Mouse (Mus musculus) thymus, postnatal 4 days (tissue): ENCODE data around the gene Lat2.

Experiments
- DNase-seq: peaks from one replicate; pipeline ENCODE4 v3.0.0; 2021

The Lat2 gene

DNA sequence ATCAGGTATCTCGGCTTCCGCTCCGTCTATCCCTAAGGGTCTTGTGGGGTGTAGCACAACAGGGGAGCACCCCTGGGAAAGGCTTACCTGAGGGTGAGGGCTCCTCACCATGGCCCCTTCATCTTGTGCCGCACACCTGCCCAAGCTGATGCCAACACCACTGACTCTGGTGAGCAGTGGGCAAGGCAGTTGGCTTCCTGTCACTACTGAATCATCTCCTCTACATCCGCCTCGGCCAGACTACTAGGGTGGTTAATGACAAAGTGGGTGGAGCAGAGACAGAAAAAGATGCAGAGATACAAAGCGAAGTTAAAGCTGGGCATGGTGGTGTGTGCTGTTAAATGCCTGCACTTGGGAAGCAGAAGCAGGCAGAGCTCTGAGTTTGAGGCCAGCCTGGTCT lies at the start of gene Lat2:
Gene Lat2 (minus strand): TSS at position 224 of the 400 bp plus-strand sequence.
- no peak for DNase-seq

DNA sequence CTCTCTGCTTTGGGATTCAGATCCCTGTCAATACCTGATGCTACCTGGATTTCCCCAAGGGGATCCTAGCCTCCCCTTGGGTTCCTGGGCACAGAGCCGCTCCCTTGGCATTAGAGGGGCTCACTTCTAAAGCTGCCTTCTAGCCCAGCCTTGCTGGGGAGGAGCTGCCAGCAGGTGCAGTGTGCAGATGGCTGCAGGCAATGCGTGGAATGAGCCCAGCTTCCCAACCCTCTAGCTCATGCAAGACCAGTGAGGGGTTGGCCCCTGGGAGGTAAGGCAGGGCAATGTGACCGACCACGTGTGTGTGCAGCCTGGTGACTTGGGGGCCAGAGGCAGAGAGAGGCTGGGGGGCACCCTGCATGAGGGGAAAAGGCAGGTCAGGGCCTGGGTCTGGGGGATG lies 41.9 kb upstream of the Lat2 start:
- DNase-seq, result no peak

DNA sequence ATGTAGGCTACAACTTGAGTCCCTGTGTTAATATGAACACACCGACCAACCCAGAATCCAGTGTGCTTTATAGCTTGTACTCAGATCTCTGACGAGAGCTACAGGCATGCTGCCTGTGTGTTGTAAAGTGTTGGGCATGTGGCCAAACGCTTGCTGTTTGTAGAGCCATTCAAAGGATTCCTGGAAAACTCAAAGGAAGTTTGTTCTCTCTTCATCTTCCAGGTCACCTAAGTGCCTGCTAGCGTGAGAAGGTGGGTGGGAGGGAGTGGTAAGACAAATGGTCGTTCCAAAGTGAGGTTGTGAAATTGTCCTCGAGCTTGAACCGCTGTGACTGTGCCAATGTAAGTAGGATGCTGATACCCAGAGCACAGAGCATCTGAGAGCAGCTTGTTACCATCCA lies 37.2 kb upstream of the Lat2 start:
- no peak for DNase-seq

DNA sequence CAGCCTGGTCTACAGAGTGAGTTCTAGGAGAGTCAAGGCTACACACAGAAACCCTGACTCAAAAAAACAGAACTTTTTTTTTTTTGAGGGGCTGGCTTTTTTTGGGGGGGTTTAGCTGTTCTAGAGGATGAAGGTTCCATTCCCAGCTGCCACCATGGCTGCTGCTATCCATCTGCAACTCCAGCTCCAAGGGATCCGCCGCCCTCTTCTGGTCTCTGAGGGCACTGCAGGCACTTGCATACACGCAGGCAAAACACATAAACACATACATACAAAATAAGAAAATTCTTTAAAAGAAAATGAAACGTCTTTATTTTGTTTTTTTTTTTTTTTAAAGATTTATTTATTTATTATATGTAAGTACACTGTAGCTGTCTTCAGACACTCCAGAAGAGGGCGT lies 36.1 kb upstream of the Lat2 start:
- peak; percentile 84 for DNase-seq

DNA sequence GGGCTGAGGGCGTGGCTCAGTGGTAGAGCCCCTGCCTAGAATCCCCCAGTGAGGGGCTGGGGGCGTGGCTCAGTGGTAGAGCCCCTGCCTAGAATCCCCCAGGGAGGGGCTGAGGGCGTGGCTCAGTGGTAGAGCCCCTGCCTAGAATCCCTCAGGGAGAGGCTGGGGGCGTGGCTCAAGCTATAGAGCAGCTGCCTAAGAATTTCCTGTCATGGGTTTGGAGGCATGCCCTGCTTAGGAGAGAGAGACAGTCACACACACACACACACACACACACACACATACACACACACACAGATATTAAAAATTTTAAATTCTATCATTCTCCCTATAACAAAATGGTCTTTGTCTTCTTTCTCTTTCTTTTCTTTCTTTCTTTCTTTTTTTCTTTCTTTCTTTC lies 34.2 kb upstream of the Lat2 start:
- peak; percentile 35 for DNase-seq

DNA sequence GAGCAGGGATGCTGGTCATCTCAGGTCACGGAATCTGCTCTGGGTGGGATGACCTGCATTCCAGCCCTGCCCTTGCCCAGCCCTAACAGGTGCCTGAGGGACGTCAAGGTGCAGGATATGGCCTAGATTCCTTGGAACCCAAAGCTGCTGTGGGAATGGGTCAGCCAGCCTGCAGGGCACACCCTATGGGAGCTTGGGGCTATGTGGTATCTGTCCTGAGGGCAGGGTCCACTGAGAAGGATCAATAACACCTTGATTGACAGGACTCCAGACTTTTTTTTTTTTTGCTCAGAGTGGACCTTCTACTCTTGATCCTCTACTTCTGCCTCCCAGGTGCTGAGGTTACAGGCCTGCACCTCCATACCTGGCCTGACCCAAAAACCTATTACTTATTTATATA lies 32.6 kb upstream of the Lat2 start:
- DNase-seq, result no peak

DNA sequence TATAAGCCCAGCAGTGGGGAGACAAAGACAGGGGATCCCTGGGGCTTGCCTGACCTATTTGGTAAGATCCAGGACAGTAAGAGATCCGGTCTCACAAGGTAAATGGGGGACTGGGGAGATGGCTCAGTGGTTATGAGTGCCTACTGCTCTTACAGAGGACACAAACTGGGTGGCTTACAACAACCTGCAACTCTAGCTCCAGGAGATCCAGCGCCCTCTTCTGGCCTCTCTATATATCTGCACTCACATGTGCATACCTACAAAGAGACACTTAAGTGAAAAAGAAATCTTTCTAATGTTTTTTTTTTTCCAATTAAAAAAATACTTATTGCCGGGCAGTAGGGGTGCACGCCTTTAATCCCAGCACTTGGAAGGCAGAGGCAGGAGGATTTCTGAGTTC lies 31.6 kb upstream of the Lat2 start:
- DNase-seq, result no peak

DNA sequence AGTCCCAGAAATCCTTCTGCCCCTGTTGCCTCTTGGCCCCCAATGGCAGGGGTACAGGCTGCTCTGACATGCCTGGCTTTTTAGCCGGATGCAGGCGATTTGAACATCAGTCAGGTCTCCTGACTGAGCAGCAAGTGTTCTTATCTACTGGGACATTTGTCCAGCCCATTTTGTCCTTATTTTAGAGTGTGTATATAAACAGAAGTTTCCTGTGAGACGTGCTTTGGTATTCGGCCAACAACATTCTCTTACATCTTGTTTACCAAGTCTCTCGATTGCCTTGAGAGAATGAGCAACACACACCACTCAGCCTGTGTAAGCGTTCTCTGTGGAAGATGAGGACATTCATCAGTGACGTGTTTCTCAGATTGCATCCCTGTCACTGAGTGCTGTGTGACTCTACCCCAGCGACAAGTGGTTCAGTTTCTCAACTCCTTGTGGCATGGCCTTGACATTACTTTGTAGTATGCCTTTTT lies 29.9 kb upstream of the Lat2 start:
- DNase-seq, result no peak

DNA sequence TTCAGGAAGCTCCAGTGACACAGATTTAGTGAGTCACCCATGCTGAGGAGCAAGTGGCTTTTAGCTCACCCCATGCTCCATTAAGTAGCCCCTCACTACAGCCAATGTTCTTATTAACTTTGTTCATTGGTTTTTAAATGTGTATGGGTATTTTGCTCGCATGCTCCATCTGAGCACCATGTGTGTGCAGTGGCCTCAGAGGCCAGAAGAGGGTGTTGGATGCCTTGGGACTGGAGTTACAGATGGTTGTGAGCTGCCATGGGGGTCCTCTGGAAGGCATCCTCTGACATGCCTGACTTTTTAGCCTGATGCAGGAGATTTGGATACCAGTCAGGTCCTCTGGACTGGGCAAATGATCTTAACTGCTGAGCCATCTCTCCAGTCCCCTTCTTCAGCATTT lies 29.3 kb upstream of the Lat2 start:
- no peak for DNase-seq

DNA sequence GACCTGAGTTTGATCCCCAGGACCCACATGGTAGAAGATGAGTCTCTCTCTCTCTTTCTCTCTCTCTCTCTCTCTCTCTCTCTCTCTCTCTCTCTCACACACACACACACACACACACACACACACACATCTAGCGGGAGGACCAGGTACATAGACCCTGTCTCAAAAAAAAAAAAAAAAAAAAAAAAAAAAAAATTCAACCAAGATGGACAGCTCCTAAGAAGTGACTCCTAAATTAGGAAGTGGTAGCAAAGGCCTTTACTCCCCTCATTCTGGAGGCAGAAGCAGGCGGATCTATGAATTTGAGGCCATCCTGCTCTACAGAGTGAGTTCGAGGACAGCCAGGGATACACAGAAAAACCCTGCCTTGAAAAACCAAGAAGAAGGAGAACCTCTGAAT lies 25.5 kb upstream of the Lat2 start:
- DNase-seq, result no peak

DNA sequence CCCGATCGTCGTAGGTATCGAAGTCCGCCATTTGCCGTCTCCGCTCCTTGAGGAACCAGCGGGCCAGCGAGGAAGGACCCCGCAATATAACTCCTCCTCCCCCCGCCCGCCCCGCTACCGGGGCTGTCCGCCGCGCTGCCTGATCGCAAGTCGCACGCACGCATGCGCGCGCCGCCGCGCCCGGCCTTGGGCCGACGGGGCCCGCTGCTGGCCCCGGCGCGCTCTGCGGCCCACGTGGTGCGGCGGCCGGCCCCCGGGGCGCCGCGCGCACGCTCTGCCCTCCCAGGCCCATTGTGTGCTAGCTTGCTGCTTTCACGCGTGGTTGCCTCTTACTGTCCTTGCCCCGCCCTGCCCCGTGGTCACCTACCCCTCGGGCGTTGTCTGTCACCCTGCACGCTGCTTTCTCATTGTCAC lies 24.5 kb upstream of the Lat2 start, which contains the start of gene Eif4h:
Gene Eif4h (minus strand): TSS at position 222 of the 414 bp plus-strand sequence.
- DNase-seq, result peak; percentile 98

DNA sequence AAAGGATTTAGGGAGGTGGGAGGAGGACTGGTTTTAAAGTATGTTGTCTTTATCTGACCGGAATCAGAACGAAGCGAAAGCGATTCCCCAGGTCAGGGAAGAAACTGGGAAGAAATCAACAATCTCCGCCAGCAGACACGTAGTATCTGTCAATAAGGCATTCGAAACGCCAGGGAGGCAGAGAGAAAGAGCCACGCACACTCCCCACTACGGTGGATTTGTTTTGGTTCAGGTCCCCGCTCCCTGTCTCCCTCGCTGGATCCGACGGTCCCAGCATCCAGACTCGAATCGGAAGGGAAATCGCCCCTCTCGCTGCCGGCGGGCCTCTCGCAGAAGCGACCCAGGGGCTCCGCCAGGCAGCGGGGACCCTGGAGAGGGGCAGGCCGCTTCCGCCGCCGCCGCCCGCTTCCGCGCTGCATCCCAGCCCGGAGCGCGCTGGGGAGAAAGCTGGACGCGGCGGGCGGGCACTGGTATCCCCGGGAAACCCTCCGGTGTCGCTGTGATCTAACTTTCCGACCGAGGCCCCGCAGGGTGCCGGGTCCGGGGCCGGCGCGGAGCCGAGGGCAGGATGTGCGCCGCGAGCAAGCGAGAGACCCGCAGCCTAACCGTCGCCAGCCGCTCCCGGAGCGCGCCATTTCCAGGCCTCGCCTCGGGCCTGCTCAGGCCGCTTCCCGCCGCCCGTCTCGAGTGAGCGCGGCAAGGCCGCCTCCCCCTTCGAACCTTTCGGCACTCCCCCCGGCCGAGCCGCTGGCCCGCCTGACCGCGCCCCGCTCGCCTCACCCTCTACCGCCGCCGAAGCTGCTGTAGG lies 23.8 kb upstream of the Lat2 start:
- peak; percentile 77 for DNase-seq

DNA sequence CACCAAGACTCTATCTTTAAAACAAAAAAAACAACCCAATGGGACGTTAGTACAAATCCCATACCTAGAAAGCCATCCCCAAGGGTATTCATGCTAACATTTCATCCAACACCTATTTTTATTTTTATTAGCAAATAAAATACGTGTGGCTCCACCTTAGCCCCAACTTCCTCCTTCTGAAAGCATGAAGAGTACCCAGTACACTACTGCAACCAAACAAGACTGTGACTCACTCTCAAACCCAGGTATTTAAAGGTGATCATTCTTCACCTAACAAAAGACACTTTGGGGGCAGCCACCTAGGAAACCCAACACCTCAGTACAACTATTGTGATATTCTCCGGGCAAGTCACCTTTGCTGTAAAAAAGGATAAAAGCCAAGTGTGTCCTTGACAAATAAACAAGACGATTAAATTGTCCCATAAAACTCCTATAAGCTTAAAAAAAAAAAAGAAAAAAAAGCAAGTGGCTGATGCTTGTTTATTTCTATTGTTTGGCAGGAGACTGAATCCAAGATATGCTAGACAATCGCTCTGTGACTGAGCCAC lies 23.1 kb upstream of the Lat2 start:
- DNase-seq, result no peak

DNA sequence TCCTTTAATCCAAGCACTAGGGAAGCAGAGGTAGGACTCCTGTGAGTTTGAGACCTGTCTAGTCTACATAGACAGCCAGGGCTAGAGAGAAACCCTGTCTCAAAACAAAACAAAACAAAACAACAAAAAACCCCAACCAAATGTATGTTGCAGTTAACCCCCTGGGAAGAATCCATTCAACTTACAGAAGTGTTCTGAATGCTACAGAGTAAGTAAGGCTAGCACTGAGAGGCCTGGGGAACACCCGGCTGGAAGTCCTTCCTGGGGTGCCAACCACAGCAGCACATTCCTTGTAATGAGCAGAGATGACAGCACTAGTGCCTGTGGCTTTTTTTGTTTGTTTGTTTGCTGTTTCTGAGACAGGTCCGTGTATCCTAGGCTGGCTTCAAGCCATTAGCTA lies 18.0 kb upstream of the Lat2 start:
- DNase-seq, result no peak

DNA sequence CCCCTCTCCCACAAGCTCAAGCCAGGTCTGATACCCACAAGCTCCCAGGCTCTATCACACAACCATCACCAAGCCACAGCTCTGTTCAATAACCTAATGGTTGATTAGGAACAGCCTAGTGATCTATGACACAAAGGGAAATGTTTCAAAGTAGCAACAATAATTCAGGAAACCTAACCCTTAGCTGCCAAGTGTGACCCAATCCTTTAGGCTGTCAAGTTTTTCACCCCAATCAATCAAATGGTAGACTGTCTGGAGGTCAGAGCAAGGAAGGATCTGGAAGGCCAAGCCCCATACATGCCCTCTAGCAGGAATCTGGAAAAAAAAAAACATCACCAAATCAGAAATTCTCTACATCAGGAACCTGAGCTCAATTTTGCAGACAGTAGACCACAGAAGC lies 16.0 kb upstream of the Lat2 start:
- no peak for DNase-seq

DNA sequence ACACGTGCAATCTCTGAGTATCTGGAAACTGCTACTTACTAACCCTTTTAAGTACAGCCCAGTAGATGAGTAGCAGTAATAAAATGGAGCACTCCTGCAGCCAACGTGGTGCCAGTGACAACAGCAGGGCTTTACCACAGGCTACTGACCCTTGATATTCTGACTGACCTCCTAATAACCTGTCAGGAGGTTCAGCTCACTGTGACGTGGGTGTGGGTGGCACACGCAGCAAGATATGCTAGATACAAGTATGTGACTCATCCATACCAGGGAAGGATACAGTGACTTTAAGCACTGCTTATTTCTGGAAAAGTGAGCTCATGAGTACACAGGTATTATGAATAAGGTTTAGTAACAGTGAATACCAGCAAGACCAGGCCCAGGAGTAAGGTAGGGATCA lies 14.7 kb upstream of the Lat2 start:
- no peak for DNase-seq

DNA sequence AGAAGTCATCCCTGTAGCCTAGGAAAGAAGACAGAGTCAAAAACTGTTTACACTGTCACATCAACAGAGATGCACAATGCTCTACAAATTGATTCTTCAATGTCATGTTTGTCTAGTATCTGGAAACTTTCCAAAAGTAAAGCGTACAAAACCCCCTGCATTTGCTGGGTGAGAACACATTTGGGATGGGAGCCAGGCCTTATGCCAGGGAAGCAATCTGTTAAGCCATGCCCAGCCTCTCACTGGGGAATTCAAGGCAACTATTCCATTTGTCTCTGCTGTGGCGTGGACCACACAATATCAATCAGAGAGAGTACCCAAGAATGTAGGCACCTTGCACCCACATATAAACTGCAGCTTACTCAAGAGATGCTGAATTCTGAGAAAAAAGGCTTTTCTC lies 7.2 kb upstream of the Lat2 start:
- DNase-seq, result no peak

DNA sequence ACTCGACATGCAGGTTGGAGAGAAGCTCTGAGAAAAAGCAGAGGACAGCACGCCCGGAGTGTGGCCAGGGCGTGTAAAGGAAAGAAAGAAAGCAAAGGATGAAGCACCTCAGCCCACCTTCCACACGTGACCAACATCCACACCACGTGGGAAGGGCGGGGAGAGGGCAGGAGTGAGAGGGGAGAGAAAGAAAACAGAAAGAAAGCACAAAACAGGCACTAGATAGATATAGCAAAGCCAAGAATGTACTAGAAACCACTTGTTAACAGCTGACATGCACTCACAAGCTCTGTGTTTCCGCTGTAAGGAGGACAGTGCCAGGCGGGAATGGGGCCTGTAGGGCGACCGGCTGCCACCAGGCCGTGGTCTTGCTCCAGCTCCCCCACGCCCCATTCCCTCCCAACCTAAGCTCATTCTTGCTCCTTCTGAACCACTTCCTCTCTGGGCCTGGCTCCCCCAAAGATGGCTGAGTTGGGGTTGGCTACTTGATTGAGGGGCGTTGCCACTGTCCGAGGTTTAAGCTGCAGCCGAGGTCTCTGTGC lies 6.3 kb upstream of the Lat2 start:
- DNase-seq, result no peak

DNA sequence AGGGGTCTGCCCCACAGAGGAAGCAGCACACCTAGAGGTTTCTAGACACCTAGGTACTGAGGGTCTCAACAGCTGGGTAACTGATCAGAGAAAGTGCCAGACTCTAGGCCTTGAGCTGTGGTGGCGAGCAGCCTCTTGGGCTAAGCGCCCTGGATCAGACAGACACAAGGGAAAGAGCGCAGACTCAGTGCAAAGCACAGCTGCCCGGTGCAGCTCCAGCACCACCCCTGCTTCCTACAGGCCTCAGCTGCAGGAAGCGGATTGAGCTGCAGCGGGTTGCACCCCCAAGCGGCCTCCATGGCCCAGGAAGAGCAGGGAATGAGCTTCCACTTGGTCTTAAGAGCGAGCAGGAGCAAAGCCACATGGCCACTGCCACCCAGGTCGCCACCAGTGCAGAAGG lies 5.6 kb upstream of the Lat2 start:
- DNase-seq, result no peak

DNA sequence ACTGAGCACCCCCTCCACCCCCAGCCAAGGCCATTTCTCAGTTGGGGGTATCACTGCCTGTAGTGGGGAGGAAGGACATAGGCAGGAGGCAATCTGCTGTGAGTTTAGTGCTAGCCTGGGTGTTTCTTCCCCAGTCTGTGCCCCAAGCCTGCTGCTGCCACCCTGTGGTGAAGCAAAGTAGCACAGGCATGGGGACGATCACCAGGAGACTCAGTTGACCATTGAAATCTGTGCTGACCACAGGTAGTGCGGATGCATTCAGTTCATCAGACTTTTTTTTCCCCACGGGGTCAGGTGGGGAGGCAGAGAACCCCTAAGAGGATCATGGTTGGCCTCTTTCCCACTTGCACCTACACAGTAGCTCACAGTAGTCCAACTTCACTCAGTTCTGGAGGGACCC lies 2.2 kb upstream of the Lat2 start:
- DNase-seq, result peak; percentile 82

DNA sequence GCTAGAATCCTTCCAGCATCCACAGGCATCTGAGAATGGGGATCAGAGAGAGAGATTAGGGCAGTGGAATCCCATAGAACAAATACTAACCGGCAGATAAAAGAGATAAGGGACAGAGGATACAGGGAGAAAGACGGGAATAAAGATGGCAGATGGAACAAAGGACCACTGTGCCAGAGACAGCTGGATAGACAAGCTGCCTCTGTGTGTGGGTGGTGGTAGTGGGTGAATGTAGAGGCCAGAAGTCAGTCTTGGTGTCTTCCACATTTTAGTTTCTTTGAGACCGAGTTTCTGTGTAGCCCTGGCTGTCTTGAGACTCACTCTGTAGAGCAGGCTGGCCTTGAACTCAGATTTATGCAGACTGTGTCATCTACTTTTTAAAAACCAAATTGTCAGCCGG lies 955 bp upstream of the Lat2 start:
- DNase-seq, result no peak

DNA sequence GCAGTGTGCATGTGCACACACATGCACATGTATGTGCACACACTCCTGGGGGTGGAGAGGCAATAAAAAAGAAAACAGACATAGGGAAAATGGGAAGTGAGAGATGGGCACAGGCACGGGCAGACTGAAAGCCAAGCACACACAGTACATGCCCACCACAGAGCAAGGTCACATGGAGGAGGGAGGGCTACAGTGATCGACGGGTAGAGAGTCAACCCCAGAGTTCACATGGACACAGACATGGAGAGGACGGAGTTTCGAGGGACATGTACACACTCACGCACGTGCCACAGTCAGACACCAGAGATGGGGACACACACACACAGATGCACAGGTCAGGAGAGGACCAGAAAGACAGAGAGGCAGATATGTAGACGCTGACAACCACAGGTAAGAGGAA lies 555 bp upstream of the Lat2 start:
- no peak for DNase-seq

DNA sequence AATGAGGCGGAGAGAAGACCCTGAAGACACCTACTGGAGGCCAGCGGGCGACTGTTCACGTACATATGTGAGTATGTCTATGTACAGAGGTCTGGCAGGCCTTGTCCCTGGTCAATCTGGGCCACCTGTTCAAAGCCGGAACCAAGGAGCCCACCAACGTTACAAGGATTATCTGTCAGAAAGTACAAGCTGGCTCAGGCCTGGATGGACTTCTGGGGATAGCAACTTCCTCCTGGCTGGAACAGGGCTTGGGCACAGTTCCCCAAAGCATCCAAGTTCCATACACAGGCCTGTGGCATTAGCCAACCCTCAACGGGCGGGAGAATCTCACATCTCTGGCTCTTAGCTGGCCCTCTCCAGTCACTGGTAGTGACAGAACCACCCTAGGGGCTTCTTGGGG lies 529 bp downstream of the Lat2 start:
- no peak for DNase-seq

DNA sequence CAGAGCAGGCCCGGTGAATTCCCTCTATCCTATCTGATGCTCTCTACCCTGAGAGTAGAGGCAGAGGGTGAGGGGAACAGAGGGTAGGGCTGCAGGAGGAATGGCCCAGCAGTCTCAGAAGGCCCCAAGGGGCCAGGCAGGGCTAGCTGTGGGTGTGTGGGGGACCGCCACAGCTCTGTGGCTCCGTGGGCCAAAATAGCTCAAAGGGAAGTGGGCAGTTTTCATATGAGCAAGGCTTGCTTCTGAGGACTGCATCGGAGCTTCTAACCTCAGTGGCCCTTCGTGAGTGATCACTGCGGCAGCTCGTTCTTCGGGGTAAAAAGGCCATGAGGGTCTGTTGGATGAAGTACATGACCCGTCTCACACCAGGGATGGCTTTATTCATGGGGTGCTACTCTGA lies 1.1 kb downstream of the Lat2 start:
- DNase-seq, result no peak
